Mouse (Mus musculus): ENCODE data around the gene Lactbl1. TPM values are rescaled to one million over a fixed set of nuclear protein-coding genes. Genes with fewer than 3 reads are reported as not detected.
A peak's percentile ranks its signal among the peaks of the same experiment; 100 is the strongest.

Gene Lactbl1
- under 1 TPM in 3 of 26 experiments, not detected in 23; 0.22 to 0.38 (median 0.26) TPM for total RNA-seq (2018; cell fraction: chromatin; rRNA removed)
- under 1 TPM in 3 of 26 experiments, not detected in 23; 0.03 to 0.06 (median 0.04) TPM for total RNA-seq (2018; cell fraction: cytosol; rRNA removed)
- under 1 TPM in 4 of 26 experiments, not detected in 22; 0.15 to 0.29 (median 0.21) TPM for total RNA-seq (2018; cell fraction: nucleus; rRNA removed)
- polyA plus RNA-seq (2018): not detected in 3 replicates

GRCm38 (mm10) chr4:136622388-136622787, at the start of gene Lactbl1:
Gene Lactbl1 (plus strand): TSS chr4:136622621.
- Histone ChIP-seq H3K36me3 (ENCODE audit: inconsistent target) (no peaks in the 10 kb centered on the region), H3K4me3 (ENCODE audit: inconsistent target) (no peak within 1 kb of the TSS), H3K27ac (no peak within 1 kb of the TSS), H3K79me2 (ENCODE audit: inconsistent target) (no peaks in the 10 kb centered on the region)
- 86% methylated on average over 4 of the region's 6 CpGs for WGBS (ENCODE audit: missing documents)

- H3K27ac ChIP-seq: no peak overlapping the region
- no peaks in the 10 kb centered on the region for H3K36me3 ChIP-seq (ENCODE audit: inconsistent target)
- 88% methylated on average over 3 of the region's 3 CpGs for WGBS (ENCODE audit: missing documents)
- peaks cover 95% of the 10 kb centered on the region for H3K79me2 ChIP-seq (ENCODE audit: inconsistent target)
- no peak overlapping the region for H3K4me3 ChIP-seq (ENCODE audit: inconsistent target)
These were observed 40.5 kb upstream of the Lactbl1 start for GRCm38 (mm10) chr4:136581885-136582284.

GRCm38 (mm10) chr4:136587221-136587827, 35.1 kb upstream of the Lactbl1 start:
- 91% methylated on average over 4 of the region's 4 CpGs for WGBS (ENCODE audit: missing documents)
- Histone ChIP-seq H3K4me3 (ENCODE audit: inconsistent target) (no peak overlapping the region), H3K79me2 (ENCODE audit: inconsistent target) (peaks cover 100% of the 10 kb centered on the region), H3K36me3 (ENCODE audit: inconsistent target) (no peaks in the 10 kb centered on the region), H3K27ac (no peak overlapping the region)

- Histone ChIP-seq H3K4me3 (ENCODE audit: inconsistent target) (no peak overlapping the region), H3K36me3 (ENCODE audit: inconsistent target) (no peaks in the 10 kb centered on the region), H3K79me2 (ENCODE audit: inconsistent target) (peaks cover 100% of the 10 kb centered on the region), H3K27ac (no peak overlapping the region)
- 91% methylated on average over 4 of the region's 4 CpGs for WGBS (ENCODE audit: missing documents)
These were observed 34.4 kb upstream of the Lactbl1 start for GRCm38 (mm10) chr4:136588003-136588402.

- Histone ChIP-seq H3K79me2 (ENCODE audit: inconsistent target) (peaks cover 100% of the 10 kb centered on the region), H3K36me3 (ENCODE audit: inconsistent target) (no peaks in the 10 kb centered on the region), H3K27ac (no peak overlapping the region), H3K4me3 (ENCODE audit: inconsistent target) (no peak overlapping the region)
- WGBS (ENCODE audit: missing documents): 82% methylated on average over 4 of the region's 4 CpGs
These were observed 30.3 kb upstream of the Lactbl1 start for GRCm38 (mm10) chr4:136592111-136592510.

- H3K27ac ChIP-seq: no peak overlapping the region
- no peak overlapping the region for H3K4me3 ChIP-seq (ENCODE audit: inconsistent target)
- H3K36me3 ChIP-seq (ENCODE audit: inconsistent target): no peaks in the 10 kb centered on the region
- H3K79me2 ChIP-seq (ENCODE audit: inconsistent target): peaks cover 100% of the 10 kb centered on the region
- WGBS (ENCODE audit: missing documents): 94% methylated on average over 2 of the region's 2 CpGs
These were observed 28.4 kb upstream of the Lactbl1 start for GRCm38 (mm10) chr4:136594006-136594405.

- peaks cover 100% of the 10 kb centered on the region for H3K79me2 ChIP-seq (ENCODE audit: inconsistent target)
- H3K4me3 ChIP-seq (ENCODE audit: inconsistent target): no peak overlapping the region
- WGBS (ENCODE audit: missing documents): 71% methylated on average over 6 of the region's 6 CpGs
- no peaks in the 10 kb centered on the region for H3K36me3 ChIP-seq (ENCODE audit: inconsistent target)
- H3K27ac ChIP-seq: no peak overlapping the region
These were observed 27.2 kb upstream of the Lactbl1 start for GRCm38 (mm10) chr4:136595221-136595620.

GRCm38 (mm10) chr4:136598268-136598876, 24.0 kb upstream of the Lactbl1 start:
- 78% methylated on average over 7 of the region's 7 CpGs for WGBS (ENCODE audit: missing documents)
- H3K27ac ChIP-seq: no peak overlapping the region
- no peak overlapping the region for H3K4me3 ChIP-seq (ENCODE audit: inconsistent target)
- H3K79me2 ChIP-seq (ENCODE audit: inconsistent target): peaks cover 87% of the 10 kb centered on the region
- H3K36me3 ChIP-seq (ENCODE audit: inconsistent target): no peaks in the 10 kb centered on the region

GRCm38 (mm10) chr4:136599869-136600268, 22.6 kb upstream of the Lactbl1 start:
- Histone ChIP-seq H3K27ac (no peak overlapping the region), H3K4me3 (ENCODE audit: inconsistent target) (no peak overlapping the region), H3K36me3 (ENCODE audit: inconsistent target) (no peaks in the 10 kb centered on the region), H3K79me2 (ENCODE audit: inconsistent target) (peaks cover 72% of the 10 kb centered on the region)
- WGBS (ENCODE audit: missing documents): 97% methylated on average over 3 of the region's 3 CpGs

- 94% methylated on average over 2 of the region's 2 CpGs for WGBS (ENCODE audit: missing documents)
- no peak overlapping the region for H3K4me3 ChIP-seq (ENCODE audit: inconsistent target)
- H3K36me3 ChIP-seq (ENCODE audit: inconsistent target): no peaks in the 10 kb centered on the region
- peaks cover 65% of the 10 kb centered on the region for H3K79me2 ChIP-seq (ENCODE audit: inconsistent target)
- H3K27ac ChIP-seq: no peak overlapping the region
These were observed 21.9 kb upstream of the Lactbl1 start for GRCm38 (mm10) chr4:136600536-136600935.

GRCm38 (mm10) chr4:136601476-136601875, 20.9 kb upstream of the Lactbl1 start:
- Histone ChIP-seq H3K36me3 (ENCODE audit: inconsistent target) (no peaks in the 10 kb centered on the region), H3K79me2 (ENCODE audit: inconsistent target) (peaks cover 56% of the 10 kb centered on the region), H3K4me3 (ENCODE audit: inconsistent target) (peak overlapping the region; percentile 76), H3K27ac (0 out of 2 replicates have a peak overlapping the region, but pooled peaks have one; percentile 17)
- WGBS (ENCODE audit: missing documents): 1% methylated on average over 13 of the region's 13 CpGs

- no peaks in the 10 kb centered on the region for H3K36me3 ChIP-seq (ENCODE audit: inconsistent target)
- H3K27ac ChIP-seq: 0 out of 2 replicates have a peak overlapping the region, but pooled peaks have one; percentile 17
- WGBS (ENCODE audit: missing documents): under 1% methylated on average over 64 of the region's 68 CpGs
These were observed 20.3 kb upstream of the Lactbl1 start for GRCm38 (mm10) chr4:136602018-136602554.

GRCm38 (mm10) chr4:136602568-136602967, 19.9 kb upstream of the Lactbl1 start, which contains the start of gene Kdm1a:
Gene Kdm1a (minus strand): TSS chr4:136602723.
- Histone ChIP-seq H3K36me3 (ENCODE audit: inconsistent target) (no peaks in the 10 kb centered on the region), H3K4me3 (ENCODE audit: inconsistent target) (peak within 1 kb of the TSS; percentile 76), H3K79me2 (ENCODE audit: inconsistent target) (peaks cover 45% of the 10 kb centered on the region), H3K27ac (0 out of 2 replicates have a peak within 1 kb of the TSS, but pooled peaks have one; percentile 17)
- under 1% methylated on average over 45 of the region's 45 CpGs for WGBS (ENCODE audit: missing documents)

More at GRCm38 (mm10) chr4:136602018-136602554, 20.3 kb upstream of the Lactbl1 start:
- H3K79me2 ChIP-seq (ENCODE audit: inconsistent target): peaks cover 49% of the 10 kb centered on the region
- peak overlapping the region; percentile 76 for H3K4me3 ChIP-seq (ENCODE audit: inconsistent target)

GRCm38 (mm10) chr4:136605756-136606485, 16.5 kb upstream of the Lactbl1 start:
- WGBS (ENCODE audit: missing documents): 90% methylated on average over 18 of the region's 19 CpGs

More at GRCm38 (mm10) chr4:136605756-136606485, 16.5 kb upstream of the Lactbl1 start:
- Histone ChIP-seq H3K4me3 (ENCODE audit: inconsistent target) (no peak overlapping the region), H3K27ac (no peak overlapping the region), H3K79me2 (ENCODE audit: inconsistent target) (peaks cover 11% of the 10 kb centered on the region), H3K36me3 (ENCODE audit: inconsistent target) (no peaks in the 10 kb centered on the region)
